Mouse (Mus musculus): ENCODE results near the gene Dcun1d2. TPM values are rescaled to one million over a fixed set of nuclear protein-coding genes. Genes with fewer than 3 reads are reported as not detected.

Dcun1d2 gene
- total RNA-seq (2023), result 19.9 TPM

GRCm38 (mm10) chr8:13287692-13288623 is at the start of gene Dcun1d2, which contains the start of gene Tmco3:
Dcun1d2 (minus strand) TSS chr8:13288131.
Tmco3 (plus strand) TSS chr8:13288190.

GRCm38 (mm10) chr8:13254019-13254418 is 33.9 kb downstream of the Dcun1d2 start, which contains the start of gene Adprhl1:
Adprhl1 (minus strand) TSS chr8:13254162.

Other genes starting within 250 kb of the Dcun1d2 start
- not detected for gene Proz, start 227.2 kb downstream of the Dcun1d2 start, total RNA-seq (2023)
- gene Pcid2, start 182.7 kb downstream of the Dcun1d2 start, total RNA-seq (2023), result 38.9 TPM
- 42.4 TPM for gene Cul4a, start 182.5 kb downstream of the Dcun1d2 start, total RNA-seq (2023)
- 95.8 TPM for gene Lamp1, start 129.0 kb downstream of the Dcun1d2 start, total RNA-seq (2023)
- not detected for gene Grtp1, start 87.5 kb downstream of the Dcun1d2 start, total RNA-seq (2023)
- not detected for gene Adprhl1, start 34.0 kb downstream of the Dcun1d2 start, total RNA-seq (2023)
- 21.3 TPM for gene Tmco3, start 59 bp upstream of the Dcun1d2 start, total RNA-seq (2023)
- 34.8 TPM for gene Tfdp1, start 50.6 kb upstream of the Dcun1d2 start, total RNA-seq (2023)
- gene Atp4b, start 108.7 kb upstream of the Dcun1d2 start, total RNA-seq (2023), result not detected
- 0.12 TPM for gene Grk1, start 117.0 kb upstream of the Dcun1d2 start, total RNA-seq (2023)
- gene Tmem255b, start 147.1 kb upstream of the Dcun1d2 start, total RNA-seq (2023), result not detected
- gene Gas6, start 206.4 kb upstream of the Dcun1d2 start, total RNA-seq (2023), result 8.1 TPM

All from CD4-positive naive resting alpha-beta T cell, adult 57 days (primary cell).